Mouse (Mus musculus) spleen, adult 2 months (tissue): ENCODE data around the gene Nxpe4. TPM values are rescaled to one million over a fixed set of nuclear protein-coding genes. Genes with fewer than 3 reads are reported as not detected.
"Not testable (repeated sequence)": the region's sequence is repeated elsewhere in the genome, so short reads cannot be mapped to it uniquely, and the experiment has no call there.

Experiments used
- DNase-seq, 2 experiments: peaks; one replicate each; pipeline versions ENCODE4 v3.0.0 to v3.0.0-alpha.2; 2012 to 2021; ENCODE audit warnings: low spot score in 2 of 2, low read depth in 1 of 2
- H3K27ac ChIP-seq: fragments of 200-500 bp; 2 replicates; pipeline ENCODE4 v1.5.1; 2012; ENCODE audit warnings: low read length, inconsistent platforms; ENCODE audit not compliant: insufficient read depth
- H3K27me3 ChIP-seq: fragments of 200-500 bp; 2 replicates; pipeline ENCODE4 v1.6.1; 2012; ENCODE audit warnings: mild to moderate bottlenecking, moderate library complexity, low read length, inconsistent platforms; ENCODE audit not compliant: control insufficient read depth, insufficient read depth
- H3K36me3 ChIP-seq: fragments of 200-500 bp; 2 replicates; pipeline ENCODE4 v1.6.1; 2012; ENCODE audit warnings: mild to moderate bottlenecking, low read length, inconsistent platforms; ENCODE audit not compliant: control insufficient read depth, insufficient read depth
- H3K4me1 ChIP-seq: fragments of 200-500 bp; 2 replicates; pipeline ENCODE4 v1.6.1; 2011; ENCODE audit warnings: inconsistent platforms; ENCODE audit not compliant: control insufficient read depth, insufficient read depth, insufficient read length
- H3K4me3 ChIP-seq: fragments of 200-500 bp; 2 replicates; pipeline ENCODE4 v1.5.1; 2011; ENCODE audit warnings: mild to moderate bottlenecking, inconsistent platforms; ENCODE audit not compliant: insufficient read depth, insufficient read length; ENCODE audit errors: extremely low read depth
- CTCF ChIP-seq: fragments of 200-500 bp; IDR thresholded peaks from 2 replicates; pipeline ENCODE4 v1.5.1; 2011; ENCODE audit warnings: mild to moderate bottlenecking, inconsistent platforms; ENCODE audit not compliant: insufficient read depth, insufficient read length, insufficient replicate concordance; ENCODE audit errors: extremely low read depth
- POLR2A ChIP-seq: fragments of 200-500 bp; IDR thresholded peaks from 2 replicates; pipeline ENCODE4 v1.6.1; 2011; ENCODE audit warnings: low read depth, low read length, inconsistent platforms
- WGBS: fragments of 180-500 bp; shearing (Covaris S2); methylation state at CpG from one replicate; pipeline ENCODE4 v1.1.7; 2018; 5-methylcytosine and 5-hydroxymethylcytosine counted together
- polyA plus RNA-seq: library from polyadenylated mRNA; depleted of rRNA; stranded (reverse); fragments of >200 nt; gene quantifications from 2 replicates; pipeline ENCODE4 v1.2.3, GENCODE M21; 2012

The Nxpe4 gene
- polyA plus RNA-seq, 1 experiment, result 1.4 TPM

DNA sequence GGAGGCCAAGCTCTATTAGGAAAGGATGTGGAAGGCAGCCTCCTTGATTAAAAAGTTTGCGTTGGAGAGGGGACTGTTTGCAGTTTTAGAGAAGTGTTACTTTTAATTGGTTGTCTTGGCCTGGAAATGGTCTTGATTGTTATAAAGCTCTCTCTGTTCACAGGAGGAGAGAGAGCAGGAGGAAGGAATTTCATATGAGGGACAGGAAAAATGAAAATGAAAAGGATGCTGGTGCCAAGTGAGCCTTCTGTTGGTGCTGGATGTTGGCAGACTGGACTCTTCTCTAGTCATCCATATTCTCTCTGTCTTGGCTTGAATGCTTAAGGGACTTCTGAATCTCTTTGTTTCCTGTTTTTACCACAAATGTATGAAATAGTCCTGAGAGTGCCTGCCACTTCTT is 106.1 kb downstream of the Nxpe4 start:
- DNase-seq, result no peak
- no peaks in the 10 kb centered on the region; the same call in 1 of the 2 replicates for H3K4me1 ChIP-seq
- WGBS, result 84% methylated on average over 1 of the region's 1 CpGs
- no peak for TF ChIP-seq CTCF
- no peak for TF ChIP-seq POLR2A
- H3K27ac ChIP-seq, result no peak overlapping the region
- no peaks in the 10 kb centered on the region for H3K36me3 ChIP-seq
- no peak overlapping the region for H3K4me3 ChIP-seq
- H3K27me3 ChIP-seq, result 0 out of 2 replicates have a peak, but pooled peaks cover 1% of the 10 kb centered on the region

DNA sequence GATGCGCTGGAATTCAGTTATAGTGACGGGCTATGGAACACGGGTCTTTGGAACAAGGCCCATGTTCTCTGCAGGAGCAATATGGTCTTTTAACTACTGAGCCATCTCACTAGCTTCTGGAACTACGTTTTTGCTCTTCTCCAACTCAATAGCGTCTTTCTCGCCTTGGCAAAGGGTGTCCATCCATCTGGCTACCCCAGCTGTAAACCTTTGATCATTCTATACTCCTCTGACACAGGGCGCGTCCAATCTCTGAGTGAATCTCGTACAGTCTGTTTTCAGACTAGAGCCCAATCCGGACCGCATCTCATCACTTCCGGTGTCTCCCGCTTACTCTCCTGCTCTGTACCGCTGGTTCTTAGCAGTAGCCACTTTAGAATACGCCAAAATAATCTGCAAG is 115.0 kb downstream of the Nxpe4 start:
- 94% methylated on average over 15 of the region's 15 CpGs for WGBS

DNA sequence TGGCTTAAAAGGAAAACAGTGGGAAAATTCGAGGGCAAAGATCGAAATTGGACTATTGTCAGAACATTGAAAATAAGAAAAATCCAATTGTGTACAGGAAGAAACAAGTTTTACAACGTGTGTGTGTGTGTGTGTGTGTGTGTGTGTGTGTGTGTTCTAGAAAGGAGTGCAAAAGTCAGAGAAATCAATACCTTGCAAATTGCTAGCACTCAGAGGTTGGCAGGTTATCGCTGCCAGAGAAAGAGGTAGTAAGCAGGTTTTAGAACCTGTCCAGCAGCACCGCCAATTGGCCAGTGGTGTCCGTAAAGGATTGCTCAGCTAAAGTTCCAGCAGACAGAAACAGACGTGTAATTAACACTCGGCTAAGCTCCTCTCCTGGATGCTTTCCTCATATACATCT is 122.4 kb downstream of the Nxpe4 start:
- DNase-seq, result no peak
- WGBS, result 84% methylated on average over 8 of the region's 8 CpGs
- no peaks in the 10 kb centered on the region for H3K4me1 ChIP-seq

More for the DNA sequence above, 115.0 kb downstream of the Nxpe4 start:
- H3K27ac ChIP-seq, result no peak overlapping the region
- no peak for TF ChIP-seq POLR2A
- TF ChIP-seq CTCF, result no peak
- H3K4me3 ChIP-seq, result no peak overlapping the region
- no peak for DNase-seq
- no peaks in the 10 kb centered on the region for H3K4me1 ChIP-seq
- no peaks in the 10 kb centered on the region for H3K36me3 ChIP-seq
- H3K27me3 ChIP-seq, result no peaks in the 10 kb centered on the region

DNA sequence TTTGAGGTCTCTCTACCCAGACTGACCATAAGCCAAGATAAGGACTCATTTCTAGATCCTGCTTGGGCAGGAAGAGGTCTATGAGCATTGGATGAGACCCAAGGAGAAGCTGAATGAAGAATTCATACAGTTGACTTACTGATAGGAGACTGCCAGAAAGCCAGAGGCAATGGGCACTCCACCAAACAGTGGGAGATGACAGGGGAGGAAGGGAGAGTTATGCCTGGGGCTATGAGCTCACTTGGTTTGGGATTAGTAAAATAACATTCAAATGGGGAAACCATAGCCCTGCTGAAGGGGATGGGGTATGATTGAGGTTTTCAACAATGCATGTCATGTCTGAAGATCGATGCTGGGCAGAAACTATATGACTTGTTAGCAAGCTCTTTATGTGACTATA is 128.5 kb downstream of the Nxpe4 start:
- Histone ChIP-seq H3K4me3 (no peak overlapping the region), H3K36me3 (no peaks in the 10 kb centered on the region), H3K27ac (no peak overlapping the region), H3K4me1 (no peaks in the 10 kb centered on the region), H3K27me3 (no peaks in the 10 kb centered on the region)
- no peak for DNase-seq
- WGBS, result 88% methylated on average over 1 of the region's 1 CpGs
- TF ChIP-seq POLR2A (no peak), CTCF (no peak)

More for the DNA sequence above, 122.4 kb downstream of the Nxpe4 start:
- Histone ChIP-seq H3K36me3 (no peaks in the 10 kb centered on the region), H3K27me3 (no peaks in the 10 kb centered on the region), H3K27ac (no peak overlapping the region), H3K4me3 (no peak overlapping the region)
- TF ChIP-seq CTCF (no peak), POLR2A (no peak)

DNA sequence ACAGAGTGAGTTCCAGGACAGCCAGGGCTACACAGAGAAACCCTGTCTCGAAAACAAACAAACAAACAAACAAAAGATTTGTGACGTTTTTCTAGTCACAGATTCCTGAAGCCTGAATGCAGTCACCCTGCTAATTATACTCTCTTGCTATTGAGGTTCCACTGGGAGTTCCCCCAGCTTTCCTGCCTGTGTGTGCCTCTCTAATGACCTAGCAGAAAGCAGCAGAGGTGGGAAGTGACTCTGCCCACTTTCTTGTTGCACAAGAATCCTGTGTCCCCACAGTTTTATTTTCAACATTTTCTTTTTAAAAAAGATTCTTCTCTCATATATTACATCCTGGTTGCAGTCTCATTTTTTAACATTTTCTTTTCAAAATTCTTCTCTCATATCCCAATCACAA is 132.9 kb downstream of the Nxpe4 start:
- TF ChIP-seq CTCF (no peak), POLR2A (no peak)
- Histone ChIP-seq H3K36me3 (no peaks in the 10 kb centered on the region), H3K27ac (no peak overlapping the region), H3K27me3 (no peaks in the 10 kb centered on the region), H3K4me3 (no peak overlapping the region), H3K4me1 (no peaks in the 10 kb centered on the region)
- WGBS, result 54% methylated on average over 2 of the region's 2 CpGs
- no peak for DNase-seq

DNA sequence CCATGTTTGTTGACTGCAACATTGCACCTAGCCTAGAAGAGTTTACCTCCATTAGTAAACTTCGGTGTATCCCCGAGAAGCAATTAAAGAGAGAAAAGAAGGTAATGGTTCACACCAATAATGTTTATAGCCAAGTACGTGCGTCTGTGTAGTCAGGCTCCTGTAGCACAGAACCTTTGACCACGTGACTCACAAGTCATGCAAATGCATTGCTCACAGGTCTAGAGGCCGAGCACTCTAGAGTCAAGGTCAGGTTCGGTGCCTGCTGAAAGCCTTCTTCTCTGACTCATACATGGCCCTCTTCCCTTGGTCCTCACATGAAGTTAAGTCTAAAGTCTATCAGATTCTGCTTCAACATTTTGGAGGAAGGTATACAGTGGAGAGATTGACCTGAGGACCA is 137.2 kb downstream of the Nxpe4 start:
- Histone ChIP-seq H3K4me1 (no peaks in the 10 kb centered on the region), H3K36me3 (no peaks in the 10 kb centered on the region), H3K27me3 (no peaks in the 10 kb centered on the region), H3K27ac (no peak overlapping the region), H3K4me3 (no peak overlapping the region)
- WGBS, result 87% methylated on average over 7 of the region's 7 CpGs
- DNase-seq, result no peak
- TF ChIP-seq POLR2A (no peak), CTCF (no peak)

DNA sequence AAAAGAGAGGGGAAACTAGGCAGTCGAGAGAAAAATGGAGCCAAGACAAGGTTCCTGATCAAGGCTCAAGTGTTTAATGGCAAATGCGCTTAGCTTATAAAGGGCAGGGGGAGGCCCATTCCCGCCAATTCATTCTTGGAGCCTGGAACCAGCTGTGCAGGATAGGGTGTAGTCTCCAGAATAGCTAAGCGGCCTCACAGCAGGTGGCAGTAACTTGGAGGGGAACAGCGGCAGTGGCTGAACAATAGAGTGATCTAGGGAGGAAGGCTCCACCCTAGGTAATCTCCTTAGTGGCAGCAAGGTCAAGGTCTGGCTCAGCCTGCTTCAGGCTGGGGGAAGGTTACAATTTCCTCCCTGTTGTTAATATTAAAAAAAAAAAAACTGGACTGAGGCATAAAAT is 141.7 kb downstream of the Nxpe4 start:
- not testable (repeated sequence) for H3K4me1 ChIP-seq, DNase-seq, H3K36me3 ChIP-seq, H3K4me3 ChIP-seq, H3K27me3 ChIP-seq, H3K27ac ChIP-seq
- WGBS, result 88% methylated on average over 5 of the region's 5 CpGs
